Mouse (Mus musculus) MN1 (cell line): Measurements from ENCODE around the gene Tmem14c.

Experiments
- DNase-seq: peaks from one replicate; pipeline ENCODE4 v3.0.0-alpha.2; 2016; ENCODE audit warnings: low spot score

Gene Tmem14c

DNA sequence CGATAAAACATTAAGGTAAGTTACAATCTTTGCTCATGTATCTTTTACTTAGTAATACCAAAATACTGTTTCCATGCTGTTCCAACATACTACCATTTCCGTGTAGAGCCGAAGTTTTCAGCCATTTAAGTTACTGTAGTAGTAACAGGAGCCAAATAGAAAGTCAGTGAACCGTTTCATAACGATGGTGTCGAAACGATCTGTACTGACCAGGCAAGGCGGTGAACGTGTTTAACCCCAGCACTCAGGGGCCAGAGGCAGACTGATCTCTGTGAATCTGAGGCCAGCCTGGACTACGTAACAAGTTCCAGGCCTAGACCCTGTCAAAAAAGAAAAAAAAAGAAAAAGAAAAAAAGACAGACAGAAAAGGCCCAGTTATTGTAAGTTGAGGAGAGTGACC is 7.8 kb upstream of the Tmem14c start:
- DNase-seq: no peak

DNA sequence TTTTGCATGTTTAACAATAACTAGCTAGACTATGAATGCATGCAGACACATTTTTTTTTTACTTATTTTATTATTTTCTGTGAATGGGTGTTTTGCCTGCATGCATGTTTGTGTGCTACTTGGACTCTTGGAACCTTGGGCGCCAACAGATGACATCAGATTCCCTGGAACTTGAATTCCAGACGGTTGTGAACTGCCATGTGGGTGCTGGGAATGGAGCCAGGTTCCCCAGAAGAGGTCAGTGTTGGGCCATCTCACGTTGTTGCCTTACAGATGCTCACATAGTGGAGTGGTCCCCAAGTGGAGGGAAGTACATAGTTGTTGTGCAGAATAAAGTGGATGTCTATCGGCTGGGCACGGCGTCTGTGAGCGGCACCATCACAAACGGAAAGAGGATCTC is 7.1 kb upstream of the Tmem14c start:
- no peak for DNase-seq

DNA sequence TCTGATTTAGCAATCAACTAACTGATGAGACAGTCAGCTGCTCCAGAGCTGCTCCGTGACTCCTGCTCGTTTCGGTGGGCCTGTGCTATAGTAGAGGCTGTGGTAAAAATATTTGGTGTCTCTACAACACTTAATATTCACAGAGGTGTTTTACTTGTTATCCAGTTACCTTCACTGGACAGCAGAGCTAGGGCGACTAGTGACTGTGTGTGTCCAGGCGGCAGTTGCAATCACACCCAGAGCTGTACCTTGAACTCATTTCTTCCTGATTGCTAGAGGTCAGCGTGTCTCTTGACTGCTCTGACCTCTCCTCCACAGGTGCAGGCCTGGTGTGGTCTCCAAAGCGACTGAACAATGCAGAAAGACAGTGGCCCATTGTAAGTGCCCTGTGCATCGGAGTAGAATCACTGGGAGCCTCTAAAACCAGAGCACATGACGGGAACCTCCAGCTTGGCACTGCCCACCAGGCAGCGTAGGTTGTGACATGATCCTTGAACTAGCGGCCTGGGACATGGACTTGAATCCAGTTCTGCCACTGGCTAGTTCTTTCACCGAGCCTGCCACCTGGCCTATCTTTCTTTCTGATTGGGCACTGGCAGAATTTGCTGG is 809 bp downstream of the Tmem14c start:
- DNase-seq: no peak

DNA sequence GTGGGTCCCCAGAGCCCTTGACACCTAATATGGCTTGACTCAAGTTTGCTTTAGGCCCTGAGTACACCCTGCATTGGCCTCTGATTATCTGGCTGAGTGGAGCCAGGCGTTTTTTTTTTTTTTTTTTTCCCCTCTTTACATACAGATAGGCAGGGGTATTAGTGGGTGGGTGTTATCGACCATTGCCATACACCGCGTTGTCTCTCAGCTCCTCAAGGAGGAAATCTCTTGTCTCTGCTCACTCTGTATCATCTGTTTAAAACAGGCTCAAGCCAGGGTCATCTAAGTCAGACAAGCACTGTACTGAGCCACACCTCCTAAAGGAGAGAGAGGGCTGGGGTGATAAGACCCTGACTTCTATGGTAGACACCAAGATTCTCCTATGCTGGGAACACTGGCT is 1.7 kb downstream of the Tmem14c start:
- DNase-seq: no peak

DNA sequence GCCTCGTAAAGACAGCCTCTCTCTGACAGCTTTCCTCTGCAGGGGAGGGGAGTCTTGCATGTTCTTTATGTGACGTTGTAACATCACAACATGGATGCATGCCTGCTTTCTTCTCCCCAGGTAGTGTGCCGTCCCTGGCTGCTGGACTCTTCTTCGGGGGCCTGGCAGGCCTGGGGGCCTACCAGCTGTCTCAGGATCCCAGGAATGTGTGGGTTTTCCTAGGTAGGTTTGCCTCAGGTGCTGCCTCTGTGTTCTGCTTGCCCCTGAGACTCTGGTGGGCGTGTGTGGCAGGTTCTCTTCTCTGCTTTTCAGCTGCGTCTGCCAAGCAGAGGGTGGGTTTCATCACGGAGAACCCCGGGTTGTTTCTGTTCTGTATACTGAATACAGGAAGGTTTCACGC is 2.1 kb downstream of the Tmem14c start:
- no peak for DNase-seq

DNA sequence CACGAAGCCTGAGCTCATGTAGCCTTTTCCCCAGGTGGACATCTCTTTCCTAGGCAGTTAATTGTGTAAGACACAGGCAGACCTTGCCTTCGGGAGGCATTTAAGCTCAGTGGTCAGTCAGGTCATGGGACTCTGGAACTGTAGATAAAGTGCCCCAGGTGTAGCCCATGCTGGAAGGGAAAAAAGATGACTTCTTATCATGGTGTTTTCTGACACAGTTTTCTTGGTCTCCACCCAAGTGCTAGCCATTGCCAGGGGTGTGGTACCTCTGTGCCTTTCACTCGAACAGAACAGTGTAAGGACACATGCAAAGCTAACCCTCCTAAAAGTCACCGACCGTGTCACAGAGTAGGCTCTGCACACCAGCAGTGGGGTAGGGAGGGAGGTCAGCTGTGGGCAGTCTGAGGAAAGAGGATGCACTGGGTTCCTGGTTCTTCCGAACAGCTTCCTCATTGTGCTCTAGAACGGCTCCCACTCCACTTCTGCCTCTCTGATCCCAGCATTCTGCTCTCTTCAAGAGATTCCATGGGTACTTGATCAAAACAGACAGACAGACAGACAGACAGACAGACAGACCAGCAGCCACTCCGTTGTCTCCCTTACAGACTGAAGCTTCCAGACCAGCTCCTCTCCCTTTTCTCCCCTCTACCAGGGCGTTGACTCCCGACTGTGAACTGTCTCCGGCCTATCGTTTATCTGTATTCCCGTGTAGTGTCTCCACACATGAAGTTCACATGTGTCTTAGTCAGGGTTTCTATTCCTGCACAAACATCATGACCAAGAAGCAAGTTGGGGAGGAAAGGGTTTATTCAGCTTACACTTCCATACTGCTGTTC is 2.9 kb downstream of the Tmem14c start:
- no peak for DNase-seq

DNA sequence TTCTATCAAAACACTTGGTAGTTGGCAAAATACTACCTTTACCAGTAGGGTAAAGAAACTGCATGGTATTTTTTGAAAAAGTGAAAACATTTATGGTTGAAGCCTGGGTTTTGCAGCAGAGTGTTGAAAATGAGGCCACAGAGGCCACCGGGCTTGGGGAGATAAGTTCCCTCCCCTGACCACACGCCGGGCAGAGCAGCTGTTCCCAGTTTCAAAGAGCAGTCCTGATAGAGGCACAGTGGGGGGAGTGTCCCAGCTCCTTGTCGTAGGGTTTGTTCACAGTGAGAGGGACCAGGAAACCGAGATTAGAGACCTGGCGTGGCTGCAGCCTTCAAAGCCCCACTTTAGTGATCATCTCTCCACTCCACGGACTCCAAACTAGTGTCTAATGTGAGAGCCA is 4.4 kb downstream of the Tmem14c start:
- no peak for DNase-seq

DNA sequence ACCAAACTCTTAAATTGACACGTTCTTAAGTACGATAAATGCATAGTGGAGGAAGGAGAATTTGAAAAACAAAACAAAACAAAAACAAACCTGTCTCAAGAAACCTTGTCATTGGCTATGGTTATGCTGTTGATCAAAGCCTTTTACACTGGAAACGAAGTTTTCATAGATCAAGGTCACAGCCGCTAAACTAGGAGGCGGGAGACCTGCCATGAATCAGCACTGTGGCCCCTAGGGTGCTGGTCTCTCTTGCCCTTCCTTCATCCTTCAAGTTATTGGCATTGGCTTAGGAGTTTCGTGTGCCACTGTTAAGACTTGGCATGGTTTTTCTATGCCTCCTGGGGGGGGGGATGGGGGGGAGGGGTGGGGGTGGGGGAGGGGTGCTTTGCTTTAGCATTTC is 5.5 kb downstream of the Tmem14c start:
- DNase-seq: no peak

DNA sequence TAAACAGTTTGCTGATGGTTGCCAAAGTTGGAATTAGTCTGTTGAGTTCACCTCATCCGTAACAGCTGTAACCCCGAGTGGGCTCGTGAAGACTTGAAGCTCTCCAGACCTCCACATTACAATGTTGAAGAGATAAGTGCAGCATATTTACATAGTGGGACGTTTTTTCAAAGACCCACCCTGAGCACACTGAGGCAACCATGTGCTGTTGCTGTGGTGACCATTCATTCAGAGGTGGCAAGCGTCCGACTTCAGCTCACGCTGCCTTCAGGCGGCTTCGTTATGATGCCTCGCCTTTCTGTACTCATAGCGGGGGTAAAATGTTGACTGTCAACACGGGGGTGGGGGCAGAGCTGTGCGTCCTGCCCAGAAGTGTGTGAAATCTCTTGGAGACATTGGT is 6.0 kb downstream of the Tmem14c start:
- no peak for DNase-seq

DNA sequence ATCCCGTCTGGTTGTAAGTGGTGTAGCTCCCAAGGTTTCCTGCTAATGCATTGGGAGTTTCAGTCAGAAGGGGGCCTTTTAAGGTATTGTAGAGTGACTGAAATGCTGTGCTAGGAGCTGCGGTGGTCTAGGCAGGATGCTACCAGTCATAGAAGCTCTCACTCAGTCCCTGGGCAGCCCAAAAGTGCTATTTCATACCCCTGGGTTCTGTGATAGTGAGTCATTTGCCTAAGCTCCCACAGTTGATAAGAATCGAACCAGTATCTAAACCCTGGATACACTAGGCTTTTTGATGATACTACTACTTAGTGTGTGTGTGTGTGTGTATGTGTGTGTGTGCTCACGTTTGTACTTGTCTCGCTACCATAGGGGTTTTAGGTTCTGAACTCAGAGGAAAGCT is 14.0 kb downstream of the Tmem14c start:
- no peak for DNase-seq

DNA sequence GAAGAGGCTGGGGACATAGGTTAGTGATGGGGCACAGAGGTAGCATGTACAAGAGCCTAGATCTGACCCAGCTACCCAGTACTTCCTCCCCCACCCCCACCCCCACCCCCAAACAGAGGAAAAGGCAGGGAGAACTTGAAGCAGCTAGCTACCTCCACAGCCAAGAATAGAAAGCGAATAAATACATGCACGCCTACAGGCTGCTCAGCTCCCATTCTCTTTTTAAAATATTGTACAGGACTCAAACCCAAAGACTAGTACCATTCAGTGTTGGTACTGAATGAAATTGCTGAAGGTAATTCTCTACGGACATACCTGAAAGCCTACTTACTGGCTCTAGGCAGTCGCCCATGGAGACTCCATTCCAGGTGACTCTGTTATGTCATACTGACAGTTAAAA is 26.4 kb downstream of the Tmem14c start:
- no peak for DNase-seq

DNA sequence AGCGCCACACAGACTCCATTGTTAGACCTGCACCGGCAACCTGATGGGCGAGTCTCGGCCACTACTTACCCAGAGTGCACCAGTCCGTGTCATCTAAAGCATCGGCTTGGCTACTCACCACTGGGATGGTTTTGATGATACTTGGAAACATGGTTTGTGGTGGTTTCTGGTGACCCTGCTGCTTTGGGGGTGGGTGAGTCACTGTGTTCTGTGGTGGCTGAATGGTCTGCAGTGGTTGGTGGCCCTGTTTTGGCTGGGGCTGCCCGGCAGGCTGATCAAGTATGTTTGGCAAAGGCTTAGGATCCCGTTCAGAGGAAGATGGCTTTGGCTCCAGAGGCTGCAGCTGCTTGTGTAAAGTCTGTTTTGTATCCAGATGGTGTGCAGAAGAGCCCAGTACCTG is 29.8 kb downstream of the Tmem14c start:
- no peak for DNase-seq

DNA sequence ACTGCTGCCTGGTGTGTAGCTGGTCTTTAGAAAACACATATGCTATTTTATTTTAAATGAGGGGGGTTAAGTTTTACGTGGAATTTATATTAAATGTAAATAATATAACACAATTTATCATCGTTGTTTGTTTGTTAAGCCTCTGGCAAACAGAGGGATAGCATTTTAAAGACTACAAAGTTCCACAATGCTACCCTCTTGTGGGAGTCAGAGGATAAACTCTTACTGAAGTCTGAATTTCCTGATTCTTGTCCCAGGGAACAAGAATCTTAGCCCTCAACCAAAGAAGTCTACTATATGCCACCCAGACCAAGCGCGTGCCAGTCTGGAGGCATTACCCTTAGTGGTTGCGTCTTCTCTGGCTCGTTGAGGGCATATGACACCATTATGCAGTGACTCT is 31.2 kb downstream of the Tmem14c start:
- DNase-seq: no peak

DNA sequence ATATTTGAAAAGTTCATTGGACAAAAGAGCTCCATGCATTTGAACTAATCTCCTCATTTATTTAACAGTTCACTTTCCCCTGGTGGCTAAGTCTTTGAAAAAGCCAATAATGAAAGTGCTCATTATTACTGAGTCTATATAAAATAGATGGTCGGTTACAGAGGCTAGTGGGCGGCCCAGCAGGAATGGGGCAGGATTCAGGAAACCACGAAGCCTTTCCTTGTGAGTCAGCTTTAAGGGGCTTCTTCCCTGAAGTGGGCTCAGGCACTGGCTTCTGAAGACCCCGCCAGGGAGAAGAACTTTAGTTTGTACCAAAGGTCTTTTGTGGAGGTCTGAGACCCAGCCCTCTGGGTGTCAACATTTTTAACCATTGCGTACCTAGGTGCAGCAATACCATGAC is 35.9 kb downstream of the Tmem14c start:
- no peak for DNase-seq

DNA sequence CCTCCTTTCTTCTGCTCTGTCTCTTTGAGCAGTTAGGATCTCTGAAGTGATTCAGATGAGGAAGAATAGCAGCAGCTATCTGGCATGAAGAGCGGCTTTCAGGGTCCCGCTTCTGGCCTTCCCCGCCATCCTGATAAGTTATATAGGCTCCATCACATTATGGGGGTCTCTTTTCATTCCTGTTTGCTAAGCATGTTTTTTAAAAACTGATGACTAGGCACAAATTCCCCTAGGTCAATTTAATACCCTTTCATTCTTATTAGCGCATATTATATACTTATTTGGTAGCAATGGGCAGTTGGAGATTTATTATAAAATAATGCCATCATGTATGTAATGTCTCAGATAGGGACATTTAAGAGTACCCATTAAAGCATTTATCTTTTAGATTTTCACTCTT is 51.5 kb downstream of the Tmem14c start:
- DNase-seq: no peak

DNA sequence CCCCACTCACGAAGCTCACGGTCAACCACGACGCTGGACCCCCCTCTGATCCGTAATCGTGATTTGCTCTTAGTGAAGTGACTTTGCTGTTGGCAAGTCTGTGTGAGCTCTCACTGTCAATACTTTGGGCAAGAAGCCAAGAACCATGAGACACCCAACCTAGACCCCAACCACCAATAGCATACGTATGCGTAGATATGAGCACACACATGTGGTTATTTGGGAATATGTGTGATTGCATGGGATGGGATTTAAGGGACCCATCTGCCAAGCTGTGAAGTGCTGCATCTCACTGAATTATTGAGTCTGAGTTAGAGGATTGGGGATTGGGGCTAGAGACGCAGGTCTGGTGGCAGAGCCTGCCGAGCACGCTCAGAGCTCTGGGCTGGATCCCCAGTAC is 55.5 kb downstream of the Tmem14c start:
- DNase-seq: no peak
